Mouse (Mus musculus): ENCODE data around the gene Gm3233. TPM values are rescaled to one million over a fixed set of nuclear protein-coding genes. Genes with fewer than 3 reads are reported as not detected.
"Not testable (repeated sequence)": the region's sequence is repeated elsewhere in the genome, so short reads cannot be mapped to it uniquely, and the experiment has no call there.

The Gm3233 gene
- not detected in 2 replicates for polyA plus RNA-seq (2012; rRNA removed)

- H3K4me1 ChIP-seq (ENCODE audit: control insufficient read depth, insufficient read depth, low read length); H3K4me3 ChIP-seq (ENCODE audit: insufficient read depth, low read length); H3K27ac ChIP-seq (ENCODE audit: insufficient read depth, low read length): not testable (repeated sequence)
Measured at GRCm38 (mm10) chr10:77759582-77759981, at the start of gene Gm3233. Gm3233 (minus strand) TSS chr10:77759682.

- H3K27ac ChIP-seq (ENCODE audit: insufficient read depth, low read length), result no peak overlapping the region
- H3K4me3 ChIP-seq (ENCODE audit: insufficient read depth, low read length), result no peak overlapping the region
- no peaks in the 10 kb centered on the region for H3K4me1 ChIP-seq (ENCODE audit: control insufficient read depth, insufficient read depth, low read length)
- no peak for TF ChIP-seq CTCF (IDR thresholded peaks at IDR 0.05; ENCODE audit: extremely low read depth, insufficient read depth, low read length)
- TF ChIP-seq POLR2A (IDR thresholded peaks at IDR 0.05; ENCODE audit: extremely low read depth, insufficient read depth, low read length), result no peak
Measured at GRCm38 (mm10) chr10:77804095-77804494, 44.6 kb upstream of the Gm3233 start.

GRCm38 (mm10) chr10:77798921-77799508 lies 39.5 kb upstream of the Gm3233 start, which contains the start of gene Gm19668:
Gm19668 (minus strand) TSS chr10:77799133.
- no peak for TF ChIP-seq POLR2A (IDR thresholded peaks at IDR 0.05; ENCODE audit: extremely low read depth, insufficient read depth, low read length)
- no peak for TF ChIP-seq CTCF (IDR thresholded peaks at IDR 0.05; ENCODE audit: extremely low read depth, insufficient read depth, low read length)
- H3K4me3 ChIP-seq (ENCODE audit: insufficient read depth, low read length), result no peak within 1 kb of the TSS
- no peak within 1 kb of the TSS for H3K27ac ChIP-seq (ENCODE audit: insufficient read depth, low read length)
- H3K4me1 ChIP-seq (ENCODE audit: control insufficient read depth, insufficient read depth, low read length), result no peaks in the 10 kb centered on the region

- not testable (repeated sequence) for H3K4me1 ChIP-seq (ENCODE audit: control insufficient read depth, insufficient read depth, low read length); H3K4me3 ChIP-seq (ENCODE audit: insufficient read depth, low read length); H3K27ac ChIP-seq (ENCODE audit: insufficient read depth, low read length)
Measured at GRCm38 (mm10) chr10:77798164-77798920, 38.9 kb upstream of the Gm3233 start.

- TF ChIP-seq POLR2A (IDR thresholded peaks at IDR 0.05; ENCODE audit: extremely low read depth, insufficient read depth, low read length) (no peak), CTCF (IDR thresholded peaks at IDR 0.05; ENCODE audit: extremely low read depth, insufficient read depth, low read length) (no peak)
- Histone ChIP-seq H3K4me1 (ENCODE audit: control insufficient read depth, insufficient read depth, low read length) (no peaks in the 10 kb centered on the region), H3K27ac (ENCODE audit: insufficient read depth, low read length) (no peak overlapping the region), H3K4me3 (ENCODE audit: insufficient read depth, low read length) (no peak overlapping the region)
Measured at GRCm38 (mm10) chr10:77797677-77798076, 38.2 kb upstream of the Gm3233 start.

DNA sequence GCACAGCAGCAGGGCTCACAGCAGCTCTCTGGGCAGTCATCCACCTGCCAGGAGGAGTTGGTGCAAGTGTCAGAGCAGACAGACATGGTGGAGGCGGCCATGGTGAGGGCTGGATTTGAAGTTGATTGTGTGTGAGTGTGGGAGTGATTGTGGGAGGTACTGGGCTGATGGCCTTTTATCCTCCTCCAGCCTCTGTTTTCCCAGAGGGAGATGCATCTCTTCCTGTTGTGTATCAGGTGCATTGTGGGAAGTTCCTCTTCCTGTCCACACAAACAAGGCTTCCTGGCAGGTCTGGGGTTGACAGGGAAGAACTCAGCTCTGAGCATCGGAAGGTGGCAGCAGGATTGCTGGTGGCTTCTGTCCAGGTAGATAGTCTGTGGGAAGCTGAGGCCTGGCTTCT lies 35.5 kb upstream of the Gm3233 start, which contains the start of gene Gm9639:
TSS of gene Gm9639 (minus strand) at position 101 of the 400 bp plus-strand sequence.
- no peaks in the 10 kb centered on the region for H3K4me1 ChIP-seq (ENCODE audit: control insufficient read depth, insufficient read depth, low read length)
- H3K4me3 ChIP-seq (ENCODE audit: insufficient read depth, low read length), result no peak within 1 kb of the TSS
- TF ChIP-seq CTCF (IDR thresholded peaks at IDR 0.05; ENCODE audit: extremely low read depth, insufficient read depth, low read length) (no peak), POLR2A (IDR thresholded peaks at IDR 0.05; ENCODE audit: extremely low read depth, insufficient read depth, low read length) (no peak)
- no peak within 1 kb of the TSS for H3K27ac ChIP-seq (ENCODE audit: insufficient read depth, low read length)

DNA sequence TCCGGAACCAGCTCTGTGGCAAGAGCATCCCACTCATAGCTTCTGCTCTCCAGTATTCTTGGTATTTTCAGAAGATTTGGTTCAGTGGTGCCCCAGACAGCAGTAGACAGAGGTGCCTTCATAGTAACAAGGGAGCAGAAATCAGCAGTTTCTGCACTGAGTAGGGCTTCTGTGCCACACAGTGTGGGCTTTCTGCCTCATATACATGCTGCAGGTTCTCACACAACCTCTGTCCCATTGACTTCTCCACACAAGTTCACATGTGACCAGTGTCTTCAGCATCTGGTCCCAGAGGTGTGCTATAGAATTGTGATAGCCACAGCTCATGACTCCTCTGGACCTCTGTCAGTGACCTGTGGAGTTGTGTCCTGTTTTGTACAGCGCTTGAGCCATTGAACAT lies 29.1 kb upstream of the Gm3233 start:
- Histone ChIP-seq H3K4me3 (ENCODE audit: insufficient read depth, low read length) (no peak overlapping the region), H3K27ac (ENCODE audit: insufficient read depth, low read length) (no peak overlapping the region), H3K4me1 (ENCODE audit: control insufficient read depth, insufficient read depth, low read length) (no peaks in the 10 kb centered on the region)
- TF ChIP-seq POLR2A (IDR thresholded peaks at IDR 0.05; ENCODE audit: extremely low read depth, insufficient read depth, low read length) (no peak), CTCF (IDR thresholded peaks at IDR 0.05; ENCODE audit: extremely low read depth, insufficient read depth, low read length) (no peak)

GRCm38 (mm10) chr10:77787876-77788275 lies 28.4 kb upstream of the Gm3233 start, which contains the start of gene Gm7137:
Gm7137 (minus strand) TSS chr10:77788200.
- H3K27ac ChIP-seq (ENCODE audit: insufficient read depth, low read length); H3K4me3 ChIP-seq (ENCODE audit: insufficient read depth, low read length); H3K4me1 ChIP-seq (ENCODE audit: control insufficient read depth, insufficient read depth, low read length): not testable (repeated sequence)

DNA sequence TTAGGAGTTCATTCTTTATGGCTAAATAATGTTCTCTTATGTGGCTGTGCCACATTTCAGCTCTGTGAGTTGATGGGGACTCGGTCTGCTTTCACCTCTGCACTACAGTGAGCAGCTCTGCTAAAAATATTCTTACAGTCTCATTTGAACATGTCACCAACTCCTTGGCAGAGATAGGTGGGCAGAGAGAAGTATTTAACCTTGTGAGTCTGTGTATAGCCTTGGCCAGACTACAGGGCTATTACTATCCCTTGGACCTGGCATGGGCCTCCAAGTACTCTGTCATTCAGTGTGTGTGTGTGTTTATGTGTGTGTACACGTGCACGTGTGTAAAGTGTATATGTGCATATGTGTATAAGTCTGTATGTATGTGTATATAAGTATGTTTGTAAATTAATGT lies 23.9 kb upstream of the Gm3233 start:
- not testable (repeated sequence) for H3K4me3 ChIP-seq (ENCODE audit: insufficient read depth, low read length); H3K27ac ChIP-seq (ENCODE audit: insufficient read depth, low read length); H3K4me1 ChIP-seq (ENCODE audit: control insufficient read depth, insufficient read depth, low read length)

- not testable (repeated sequence) for H3K27ac ChIP-seq (ENCODE audit: insufficient read depth, low read length); H3K4me3 ChIP-seq (ENCODE audit: insufficient read depth, low read length); H3K4me1 ChIP-seq (ENCODE audit: control insufficient read depth, insufficient read depth, low read length)
Measured at GRCm38 (mm10) chr10:77782442-77782841, 23.0 kb upstream of the Gm3233 start, which contains the start of gene Gm3250. Gm3250 (minus strand) TSS chr10:77782542.

DNA sequence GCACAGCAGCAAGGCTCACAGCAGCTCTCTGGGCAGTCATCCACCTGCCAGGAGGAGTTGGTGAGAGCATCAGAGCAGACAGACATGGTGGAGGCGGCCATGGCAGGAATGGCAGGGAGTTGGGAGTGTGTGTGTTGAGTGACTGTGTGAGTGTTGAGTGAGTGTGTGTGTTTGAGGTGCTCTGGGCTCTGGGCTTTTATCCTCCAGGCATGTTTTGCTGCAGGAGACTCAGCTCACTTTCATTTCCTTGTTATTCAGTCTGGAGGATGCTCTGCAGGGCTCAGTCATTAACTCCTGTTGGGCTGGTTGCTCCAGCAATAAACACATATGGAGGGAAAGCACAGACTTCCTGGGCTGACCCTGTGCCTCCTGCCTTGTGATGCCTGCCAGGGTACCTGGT lies 17.4 kb upstream of the Gm3233 start, which contains the start of gene Gm7138:
TSS of gene Gm7138 (minus strand) at position 101 of the 400 bp plus-strand sequence.
- not testable (repeated sequence) for H3K27ac ChIP-seq (ENCODE audit: insufficient read depth, low read length); H3K4me3 ChIP-seq (ENCODE audit: insufficient read depth, low read length); H3K4me1 ChIP-seq (ENCODE audit: control insufficient read depth, insufficient read depth, low read length)

- not testable (repeated sequence) for H3K4me3 ChIP-seq (ENCODE audit: insufficient read depth, low read length); H3K27ac ChIP-seq (ENCODE audit: insufficient read depth, low read length); H3K4me1 ChIP-seq (ENCODE audit: control insufficient read depth, insufficient read depth, low read length)
Measured at GRCm38 (mm10) chr10:77772142-77772541, 12.7 kb upstream of the Gm3233 start.

- not testable (repeated sequence) for H3K27ac ChIP-seq (ENCODE audit: insufficient read depth, low read length); H3K4me3 ChIP-seq (ENCODE audit: insufficient read depth, low read length); H3K4me1 ChIP-seq (ENCODE audit: control insufficient read depth, insufficient read depth, low read length)
Measured at GRCm38 (mm10) chr10:77771225-77771624, 11.7 kb upstream of the Gm3233 start, which contains the start of gene Gm3238. Gm3238 (minus strand) TSS chr10:77771325.

Data from cortical plate, adult 2 months (tissue).